Mouse (Mus musculus) liver, embryonic 13.5 days (tissue): ENCODE data around the gene Sly. TPM values are rescaled to one million over a fixed set of nuclear protein-coding genes. Genes with fewer than 3 reads are reported as not detected.
"Not testable (repeated sequence)": the region's sequence is repeated elsewhere in the genome, so short reads cannot be mapped to it uniquely, and the experiment has no call there.

Experiments used
- ATAC-seq: fragments of 200-750 bp; cut with Nextera tagmentation; 2 replicates; pipeline ENCODE4 v1.8.0; 2017; ENCODE audit warnings: low read depth, mild to moderate bottlenecking, moderate number of reproducible peaks, moderate library complexity
- DNase-seq: peaks from one replicate; pipeline ENCODE4 v3.0.0; 2022
- H3K27ac ChIP-seq: fragments of 300-500 bp; sonication (generic); 2 replicates; pipeline ENCODE4 v1.5.1; 2015; ENCODE audit warnings: moderate library complexity, mild to moderate bottlenecking, inconsistent platforms
- H3K27me3 ChIP-seq: fragments of 300-500 bp; sonication (generic); 2 replicates; pipeline ENCODE4 v1.6.1; 2015; ENCODE audit warnings: mild to moderate bottlenecking, inconsistent platforms
- H3K36me3 ChIP-seq: fragments of 300-500 bp; sonication (generic); 2 replicates; pipeline ENCODE4 v1.6.1; 2015; ENCODE audit warnings: mild to moderate bottlenecking, inconsistent platforms
- H3K4me1 ChIP-seq: fragments of 300-500 bp; sonication (generic); replicated peaks from 2 replicates; pipeline ENCODE4 v1.6.1; 2015; ENCODE audit warnings: inconsistent platforms
- H3K4me2 ChIP-seq: fragments of 300-500 bp; sonication (generic); 2 replicates; pipeline ENCODE4 v1.6.1; 2015; ENCODE audit warnings: inconsistent platforms, mild to moderate bottlenecking, moderate library complexity
- H3K4me3 ChIP-seq: fragments of 300-500 bp; sonication (generic); replicated peaks from 2 replicates; pipeline ENCODE4 v1.5.1; 2015; ENCODE audit warnings: mild to moderate bottlenecking, inconsistent platforms
- H3K9ac ChIP-seq: fragments of 300-500 bp; sonication (generic); 2 replicates; pipeline ENCODE4 v1.6.1; 2015; ENCODE audit warnings: mild to moderate bottlenecking, inconsistent platforms
- H3K9me3 ChIP-seq: fragments of 300-500 bp; sonication (generic); replicated peaks from 2 replicates; pipeline ENCODE4 v1.6.1; 2016; ENCODE audit warnings: inconsistent platforms
- WGBS: fragments of 180-500 bp; shearing (Covaris S2); methylation state at CpG from one replicate; pipeline ENCODE4 v1.1.7; 2015; ENCODE audit not compliant: insufficient replicate concordance; 5-methylcytosine and 5-hydroxymethylcytosine counted together
- polyA plus RNA-seq: library from polyadenylated mRNA; unstranded; fragments of >200 nt; fragmentation: Nextera tagmentation; extraction: Ambion mirVana; gene quantifications from 2 replicates; pipeline ENCODE4 v1.2.1, GENCODE M21; 2015

The Sly gene
- not detected in 2 replicates for polyA plus RNA-seq

DNA sequence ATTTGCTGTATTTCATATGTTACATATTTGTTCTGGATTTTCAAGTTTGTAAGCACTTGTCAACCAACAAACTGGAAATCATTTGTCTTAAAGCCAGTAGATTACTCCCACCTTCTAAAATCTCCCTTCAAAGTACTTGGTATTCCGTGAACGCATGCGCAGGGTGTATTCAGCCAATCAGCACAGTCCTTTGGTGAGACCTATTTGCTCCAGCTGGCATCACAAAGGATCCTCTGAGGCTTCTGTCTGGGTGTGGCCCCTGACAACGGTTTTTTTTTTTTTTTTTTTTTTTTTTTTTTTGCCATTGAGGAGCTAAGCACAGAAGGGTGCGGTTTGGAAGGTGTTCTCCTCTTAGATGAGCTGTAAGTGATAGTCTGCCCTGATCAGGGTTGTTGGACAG, at the start of gene Sly:
Gene Sly, plus strand, starts transcription at position 301 of the 400 bp plus-strand sequence.
- not testable (repeated sequence) for H3K36me3 ChIP-seq, H3K9ac ChIP-seq, ATAC-seq, H3K4me2 ChIP-seq, H3K27me3 ChIP-seq, H3K4me1 ChIP-seq, DNase-seq, H3K4me3 ChIP-seq, H3K27ac ChIP-seq, H3K9me3 ChIP-seq
- WGBS, result no CpG with 5 or more reads among the region's 5 CpGs
